Mouse (Mus musculus): ENCODE data around the gene Olfr292. TPM values are rescaled to one million over a fixed set of nuclear protein-coding genes. Genes with fewer than 3 reads are reported as not detected.

Gene Olfr292
- not detected in 2 replicates for polyA plus RNA-seq (2015; fragmentation: Nextera tagmentation; extraction: Ambion mirVana)

DNA sequence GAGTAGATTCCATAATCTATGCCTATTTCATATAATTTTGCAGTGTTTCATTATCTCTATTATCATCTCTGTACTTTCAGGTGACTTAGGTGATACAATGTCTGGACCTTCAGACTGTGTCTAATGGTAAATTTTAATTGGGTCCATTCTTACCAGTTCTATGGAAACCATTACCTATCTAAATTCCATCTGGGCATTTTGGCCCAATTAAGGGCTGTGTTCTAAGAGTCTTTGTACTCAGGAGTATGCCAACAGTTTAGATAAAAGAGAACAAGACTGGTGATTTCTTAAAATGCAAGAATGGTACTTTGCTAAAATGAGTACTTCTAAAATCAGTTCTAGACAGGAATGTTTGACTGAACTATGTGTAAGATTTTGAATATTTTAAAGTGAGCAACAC lies at the start of gene Olfr292:
Gene Olfr292, plus strand, starts transcription at position 301 of the 400 bp plus-strand sequence.

DNA sequence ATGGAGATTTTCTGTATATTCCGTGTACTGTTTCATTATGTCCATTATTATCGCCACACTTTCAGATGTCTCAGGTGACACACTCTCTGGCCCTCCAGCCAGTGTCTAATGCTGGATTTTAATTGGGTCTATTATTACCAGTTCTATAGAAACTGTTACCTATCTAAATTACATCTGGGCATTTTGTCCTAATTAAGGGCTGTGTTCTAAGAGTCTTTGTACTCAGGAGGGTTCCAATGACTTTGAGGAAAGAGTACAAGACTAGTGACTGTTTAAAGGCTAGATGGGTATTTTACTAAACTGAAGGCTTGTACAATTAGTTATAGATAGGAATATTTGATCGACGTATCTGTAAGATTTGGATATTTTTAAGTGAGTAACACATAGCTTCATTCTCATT lies 39.4 kb upstream of the Olfr292 start, which contains the start of gene Olfr293:
Gene Olfr293, plus strand, starts transcription at position 301 of the 400 bp plus-strand sequence.

Other genes with a start within 250 kb of the Olfr292 start
- not detected in 2 replicates for gene Olfr299, start 228.4 kb upstream of the Olfr292 start, polyA plus RNA-seq (2015; fragmentation: Nextera tagmentation; extraction: Ambion mirVana)
- not detected in 2 replicates for gene Olfr298, start 195.8 kb upstream of the Olfr292 start, polyA plus RNA-seq (2015; fragmentation: Nextera tagmentation; extraction: Ambion mirVana)
- not detected in 2 replicates for gene Olfr297, start 168.4 kb upstream of the Olfr292 start, polyA plus RNA-seq (2015; fragmentation: Nextera tagmentation; extraction: Ambion mirVana)
- gene Olfr295, start 104.5 kb upstream of the Olfr292 start, polyA plus RNA-seq (2015; fragmentation: Nextera tagmentation; extraction: Ambion mirVana) = not detected in 2 replicates
- not detected in 2 replicates for gene Olfr294, start 71.7 kb upstream of the Olfr292 start, polyA plus RNA-seq (2015; fragmentation: Nextera tagmentation; extraction: Ambion mirVana)
- not detected in 2 replicates for gene Olfr293, start 39.3 kb upstream of the Olfr292 start, polyA plus RNA-seq (2015; fragmentation: Nextera tagmentation; extraction: Ambion mirVana)
- gene Folh1, start 87.6 kb downstream of the Olfr292 start, polyA plus RNA-seq (2015; fragmentation: Nextera tagmentation; extraction: Ambion mirVana) = 0.19 and 0.33 TPM in 2 replicates
- gene Vmn2r77, start 106.7 kb downstream of the Olfr292 start, polyA plus RNA-seq (2015; fragmentation: Nextera tagmentation; extraction: Ambion mirVana) = not detected in 2 replicates
- not detected in 2 replicates for gene Vmn2r78, start 226.8 kb downstream of the Olfr292 start, polyA plus RNA-seq (2015; fragmentation: Nextera tagmentation; extraction: Ambion mirVana)

Data from skeletal muscle tissue, postnatal 0 days (tissue).